Mouse (Mus musculus) spleen, postnatal 10 days (tissue): ENCODE measurements around the gene Elovl6.

Experiments
- DNase-seq, 2 experiments: peaks; one replicate each; pipeline ENCODE4 v3.0.0; 2021 to 2022; ENCODE audit warnings: low spot score in 2 of 2

The Elovl6 gene

DNA sequence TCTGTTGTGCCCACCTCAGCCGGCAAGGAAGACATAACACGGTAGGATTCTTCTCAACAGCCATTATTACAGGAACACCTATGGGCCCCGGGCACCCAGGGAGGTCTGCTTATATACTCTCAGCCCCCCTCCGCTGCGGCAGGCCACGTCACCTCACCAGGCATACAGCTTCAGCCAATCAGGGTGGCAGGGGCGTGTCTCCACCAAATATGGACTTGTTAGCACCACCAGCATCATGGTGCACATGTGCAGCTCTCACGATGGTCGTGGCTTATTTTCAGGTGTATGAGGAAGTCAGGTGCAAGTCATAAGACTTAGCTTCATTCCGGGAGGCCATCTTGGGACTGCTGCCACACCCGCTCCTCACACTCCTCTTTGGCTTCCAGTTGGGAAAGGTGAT is 9.3 kb downstream of the Elovl6 start:
- DNase-seq: no peak

DNA sequence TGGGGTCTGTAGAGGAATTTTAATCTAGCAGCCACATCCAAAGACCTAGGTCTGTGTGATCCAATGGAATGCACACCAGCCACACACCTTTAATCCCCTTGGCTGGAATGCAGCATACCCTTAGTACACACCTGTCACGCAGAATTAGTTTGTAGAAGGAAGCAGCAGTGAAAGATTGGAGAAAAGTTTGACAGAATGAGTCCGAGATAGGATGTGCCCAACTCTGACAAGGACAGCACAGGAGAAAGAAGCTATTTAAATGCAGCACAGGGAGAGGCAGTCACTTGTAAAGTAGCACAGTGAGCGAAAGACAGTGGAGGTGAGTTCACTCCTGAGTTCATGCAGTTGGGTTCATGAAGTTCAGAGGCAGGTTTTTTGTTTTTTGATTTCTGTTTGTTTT is 11.2 kb downstream of the Elovl6 start:
- no peak for DNase-seq

DNA sequence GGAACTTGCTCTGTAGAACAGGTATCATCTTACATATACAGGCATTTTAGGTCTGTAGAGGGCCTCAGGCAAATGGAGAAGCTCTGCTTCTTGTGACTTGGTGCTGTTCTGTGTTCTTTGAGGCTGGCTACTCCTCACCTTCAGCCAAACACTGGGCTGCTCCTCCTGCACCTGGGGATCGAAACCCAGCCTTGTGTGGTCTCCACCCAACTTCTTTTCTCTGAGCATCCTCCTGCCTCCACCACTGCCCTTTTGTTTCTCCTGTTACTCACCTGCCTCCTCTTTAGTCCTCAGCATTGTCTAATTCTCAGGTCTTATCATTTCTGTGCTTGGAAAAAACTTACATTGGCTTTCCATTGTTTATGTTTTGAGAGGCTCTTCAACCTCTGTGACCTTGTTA is 12.1 kb downstream of the Elovl6 start:
- no peak for DNase-seq

DNA sequence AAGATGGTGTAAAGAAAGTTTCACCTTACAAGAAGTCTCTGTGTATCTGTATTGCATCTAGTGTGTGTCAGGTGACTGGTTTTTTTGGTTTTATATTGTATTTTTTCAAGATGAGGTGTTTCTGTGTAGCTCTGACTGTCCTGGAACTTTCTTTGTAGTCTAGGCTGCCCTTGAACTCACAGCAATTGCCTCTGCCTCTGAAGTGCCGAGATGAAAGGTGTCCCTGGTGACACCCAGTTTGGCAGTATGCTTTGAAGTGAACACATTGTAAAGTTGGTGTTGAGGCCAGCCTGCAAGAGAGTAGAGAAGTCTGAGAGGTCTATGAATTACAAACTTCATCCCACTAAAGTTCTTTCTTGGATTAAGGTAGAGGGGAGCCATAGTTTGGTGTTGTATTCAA is 13.1 kb downstream of the Elovl6 start:
- DNase-seq: no peak

DNA sequence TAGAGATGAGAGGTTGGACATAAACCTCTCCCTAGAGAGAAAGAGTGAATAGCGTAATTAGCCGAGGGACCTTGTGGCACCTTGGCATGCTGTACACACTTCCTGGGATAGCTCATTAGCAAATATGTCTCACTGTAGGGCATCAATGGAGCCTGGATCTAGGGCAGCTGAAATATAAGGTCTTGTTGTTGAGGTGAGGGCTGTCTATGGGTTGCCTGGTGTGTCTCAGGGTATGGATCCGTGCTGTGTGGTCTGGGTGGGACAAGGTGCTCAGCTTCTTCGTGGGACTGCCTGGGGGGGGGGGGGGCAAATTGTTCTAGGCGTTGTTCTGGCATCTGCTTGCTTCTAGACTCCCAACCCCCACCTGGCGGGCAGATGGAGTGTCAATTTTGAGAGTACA is 13.6 kb downstream of the Elovl6 start:
- DNase-seq: no peak

DNA sequence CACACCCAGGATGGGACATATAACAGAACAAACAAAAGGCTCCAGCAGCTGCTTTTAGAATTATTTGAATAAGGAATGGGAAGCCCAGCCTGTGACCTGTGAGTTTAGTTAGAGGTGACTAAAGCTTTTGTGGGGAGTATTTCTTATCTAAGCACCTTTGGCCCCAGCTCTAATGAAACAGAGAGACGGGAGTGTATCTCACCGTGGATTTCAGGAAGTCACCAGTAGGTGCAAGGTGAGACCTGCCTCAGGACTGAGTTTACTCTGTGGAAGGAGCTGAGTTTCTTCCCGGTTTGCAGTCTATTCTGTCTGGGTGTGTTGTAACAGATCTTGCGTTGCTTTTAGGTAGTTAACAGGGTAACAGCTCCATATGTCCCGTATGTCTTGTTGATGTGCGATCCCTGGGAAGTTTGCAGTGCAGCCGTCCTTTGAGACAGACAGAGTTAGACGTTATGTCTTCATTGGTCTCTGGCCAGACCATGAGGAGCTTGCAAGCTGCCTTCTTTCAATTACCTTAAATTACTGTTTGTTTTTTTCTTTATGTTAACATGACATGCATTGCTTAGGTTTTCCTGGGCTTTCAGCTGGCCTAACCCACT is 15.8 kb downstream of the Elovl6 start:
- DNase-seq: no peak

DNA sequence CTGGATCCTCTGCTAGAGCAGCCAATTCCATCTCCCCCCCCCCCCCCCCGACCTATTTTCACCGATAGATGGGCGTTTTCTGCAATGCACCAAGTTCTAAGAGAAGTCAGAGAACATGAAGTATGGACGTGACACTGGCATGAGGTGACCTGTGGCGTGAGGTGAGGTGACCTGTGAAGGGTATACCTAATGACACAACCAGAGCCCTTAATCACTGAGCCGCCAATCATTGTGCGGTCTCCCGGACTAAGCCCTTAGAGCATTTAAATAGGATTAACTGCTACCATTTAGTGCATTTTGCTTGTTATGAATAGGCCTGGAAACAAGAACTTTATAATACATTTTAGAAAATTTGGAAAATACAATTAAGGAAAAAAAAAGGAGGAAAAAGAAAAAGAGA is 16.6 kb downstream of the Elovl6 start:
- DNase-seq: no peak

DNA sequence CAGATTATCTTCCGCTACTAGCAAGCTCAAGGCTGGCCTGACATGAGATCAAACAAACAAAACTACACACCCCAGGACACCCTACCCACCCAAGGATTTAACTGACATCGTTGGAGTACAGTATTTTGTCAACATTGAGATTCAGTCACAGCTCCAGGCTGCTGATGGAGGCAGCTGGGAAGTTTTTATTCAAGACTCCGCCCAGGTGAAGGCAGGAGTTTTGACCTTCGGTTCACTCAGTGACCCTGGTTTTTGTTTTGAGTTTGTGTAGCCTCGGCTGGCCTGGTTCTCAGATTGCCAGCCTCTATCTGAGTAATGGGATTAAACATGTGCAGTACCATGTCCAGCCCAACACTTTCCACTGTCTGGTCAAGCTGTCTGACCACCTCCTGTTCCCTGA is 17.4 kb downstream of the Elovl6 start:
- no peak for DNase-seq

DNA sequence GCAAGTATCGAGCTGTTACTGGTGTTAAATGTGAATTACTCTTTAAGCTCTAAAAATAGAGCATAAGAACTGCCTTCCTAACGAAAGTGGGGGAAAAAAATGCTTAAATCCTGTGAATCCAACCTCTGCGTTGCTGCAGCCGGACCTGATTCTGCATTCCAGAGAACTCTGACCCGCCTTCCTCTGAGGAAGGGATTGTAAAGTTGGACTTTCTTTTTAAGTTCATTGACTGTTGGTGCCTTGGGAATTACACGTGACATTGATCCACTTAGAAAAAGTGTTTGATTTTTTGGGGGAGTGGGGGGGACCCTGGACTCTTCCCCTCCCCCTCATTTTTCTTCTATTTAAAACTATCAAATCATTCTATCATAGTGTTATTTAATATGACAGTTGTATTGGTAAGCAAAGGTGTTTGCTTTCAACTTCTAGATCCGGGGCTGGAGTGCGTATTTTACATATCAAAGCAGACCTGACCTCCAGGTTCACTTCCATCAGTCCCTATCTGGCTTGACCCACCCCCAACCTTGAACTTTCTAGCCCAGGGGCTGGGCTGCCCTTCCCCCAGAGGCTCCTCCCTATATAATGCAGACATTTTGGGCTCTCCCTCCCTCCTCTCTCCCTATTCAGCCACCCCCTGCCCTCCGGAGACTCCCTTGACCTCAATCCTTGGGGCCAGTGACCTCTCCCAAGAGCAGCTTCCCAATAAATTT is 19.6 kb downstream of the Elovl6 start:
- DNase-seq: no peak

DNA sequence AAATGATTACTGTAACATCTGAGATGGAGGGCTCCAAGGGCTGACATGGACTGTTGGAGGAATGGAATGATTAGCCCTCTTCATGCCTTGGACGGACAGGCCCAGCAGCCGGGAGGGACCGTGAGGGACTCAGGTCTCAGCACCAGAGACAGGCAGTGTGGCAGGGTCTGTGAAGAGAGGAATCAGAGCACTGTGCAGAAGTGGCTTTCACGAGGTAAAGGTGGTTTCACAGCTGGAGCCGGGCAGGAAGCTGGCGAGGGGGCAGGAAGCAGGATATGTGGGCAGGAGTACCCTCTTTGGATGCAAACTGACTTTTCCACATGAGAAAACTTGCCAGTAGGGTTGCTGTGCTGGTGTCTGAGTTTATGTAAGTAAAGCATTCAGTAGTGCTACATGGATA is 20.2 kb downstream of the Elovl6 start:
- no peak for DNase-seq

DNA sequence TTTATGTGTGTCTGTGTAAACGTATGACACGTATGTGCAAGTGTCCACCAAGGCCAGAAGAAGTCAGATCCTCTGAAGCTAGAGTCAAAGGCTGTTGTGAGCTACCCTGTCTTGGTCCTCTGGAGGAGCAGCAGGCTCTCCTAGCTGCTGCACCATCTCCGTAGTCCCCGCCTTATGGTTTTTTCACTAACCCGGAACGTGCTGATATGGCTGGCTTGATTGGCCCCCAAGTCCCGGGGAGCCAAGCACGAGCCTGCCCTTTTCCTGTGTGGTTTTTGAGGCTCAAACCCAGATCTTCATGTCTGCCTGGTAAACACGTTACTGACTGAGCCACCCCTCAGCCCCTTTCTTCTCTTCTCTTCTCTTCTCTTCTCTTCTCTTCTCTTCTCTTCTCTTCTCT is 21.0 kb downstream of the Elovl6 start:
- peak; percentile 25 to 57 for DNase-seq

DNA sequence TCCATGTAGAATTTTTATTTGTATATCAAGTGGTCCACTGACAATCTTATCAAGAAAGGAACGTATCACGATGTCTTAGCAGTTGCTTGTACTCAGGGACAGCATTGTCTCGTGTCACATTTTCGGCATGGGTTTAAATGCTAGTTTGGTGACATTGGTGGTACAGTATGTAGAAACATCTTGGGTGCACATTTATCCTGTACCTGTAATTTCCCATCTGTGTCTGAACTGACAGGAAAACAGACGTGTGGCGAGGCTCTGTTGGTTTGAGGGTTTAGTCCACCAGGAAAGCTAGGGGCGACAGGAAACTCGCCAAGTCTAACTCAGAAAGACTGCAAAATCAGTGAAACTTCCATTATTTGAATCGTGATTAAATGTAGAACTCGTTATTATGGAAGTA is 21.5 kb downstream of the Elovl6 start:
- DNase-seq: no peak

DNA sequence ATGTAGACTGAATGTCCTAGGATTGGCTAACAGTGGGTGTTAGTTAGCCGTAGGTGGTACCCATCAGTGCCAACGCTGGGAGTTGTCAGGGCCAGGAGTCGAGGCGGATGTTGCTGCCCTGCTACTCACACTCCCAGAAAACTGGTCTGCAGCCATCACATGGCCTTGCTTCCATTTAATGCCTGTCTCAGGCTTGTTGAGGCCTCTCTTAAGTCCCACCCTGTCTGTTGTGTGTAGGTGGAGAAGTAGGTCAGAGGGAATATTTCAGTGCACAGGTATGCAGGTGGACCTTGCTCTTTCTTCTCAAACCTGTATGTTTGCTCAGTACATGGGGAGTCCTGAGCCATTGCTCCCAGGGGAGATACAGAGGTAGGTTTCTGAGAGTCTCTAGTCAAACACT is 22.3 kb downstream of the Elovl6 start:
- DNase-seq: no peak

DNA sequence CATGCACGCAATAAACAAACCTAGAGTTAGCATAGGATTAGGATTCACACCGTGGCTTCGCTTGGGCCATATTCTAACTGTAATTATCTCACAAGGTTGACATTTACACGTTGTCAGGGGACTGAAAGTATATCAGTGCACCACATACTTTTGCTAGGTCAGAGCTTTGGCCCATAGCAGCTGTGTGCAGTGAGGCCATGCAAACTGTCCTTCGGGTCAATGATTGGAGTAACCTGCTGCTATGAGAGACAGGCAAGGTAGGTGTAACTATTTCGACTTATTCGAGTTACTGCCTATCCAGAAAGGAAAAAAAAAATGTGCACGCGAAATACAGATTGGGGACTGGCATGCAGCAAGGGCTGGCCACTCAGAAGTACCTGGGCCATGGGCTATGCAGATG is 24.9 kb downstream of the Elovl6 start:
- DNase-seq: no peak

DNA sequence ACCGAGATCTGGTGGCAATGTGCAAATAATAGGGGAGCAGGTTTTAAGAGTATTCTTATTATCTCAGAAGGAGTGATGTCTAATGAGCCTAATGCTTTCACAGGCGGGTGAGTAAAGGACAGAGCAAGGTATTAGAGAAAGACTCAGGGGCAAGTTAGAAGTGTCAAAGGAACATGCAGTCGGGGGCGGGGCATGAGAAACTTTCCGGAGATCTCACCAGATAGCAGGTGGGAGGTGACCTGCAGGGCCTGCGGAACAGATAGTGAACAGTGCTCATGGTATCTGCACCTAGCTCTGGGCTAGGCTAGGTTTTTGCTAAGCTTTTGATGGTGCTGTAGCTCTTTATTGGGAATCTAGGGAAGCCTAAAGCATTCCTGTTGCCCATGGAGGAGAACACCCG is 25.4 kb downstream of the Elovl6 start:
- peak in 1 of 2 experiments; percentile 25 for DNase-seq

DNA sequence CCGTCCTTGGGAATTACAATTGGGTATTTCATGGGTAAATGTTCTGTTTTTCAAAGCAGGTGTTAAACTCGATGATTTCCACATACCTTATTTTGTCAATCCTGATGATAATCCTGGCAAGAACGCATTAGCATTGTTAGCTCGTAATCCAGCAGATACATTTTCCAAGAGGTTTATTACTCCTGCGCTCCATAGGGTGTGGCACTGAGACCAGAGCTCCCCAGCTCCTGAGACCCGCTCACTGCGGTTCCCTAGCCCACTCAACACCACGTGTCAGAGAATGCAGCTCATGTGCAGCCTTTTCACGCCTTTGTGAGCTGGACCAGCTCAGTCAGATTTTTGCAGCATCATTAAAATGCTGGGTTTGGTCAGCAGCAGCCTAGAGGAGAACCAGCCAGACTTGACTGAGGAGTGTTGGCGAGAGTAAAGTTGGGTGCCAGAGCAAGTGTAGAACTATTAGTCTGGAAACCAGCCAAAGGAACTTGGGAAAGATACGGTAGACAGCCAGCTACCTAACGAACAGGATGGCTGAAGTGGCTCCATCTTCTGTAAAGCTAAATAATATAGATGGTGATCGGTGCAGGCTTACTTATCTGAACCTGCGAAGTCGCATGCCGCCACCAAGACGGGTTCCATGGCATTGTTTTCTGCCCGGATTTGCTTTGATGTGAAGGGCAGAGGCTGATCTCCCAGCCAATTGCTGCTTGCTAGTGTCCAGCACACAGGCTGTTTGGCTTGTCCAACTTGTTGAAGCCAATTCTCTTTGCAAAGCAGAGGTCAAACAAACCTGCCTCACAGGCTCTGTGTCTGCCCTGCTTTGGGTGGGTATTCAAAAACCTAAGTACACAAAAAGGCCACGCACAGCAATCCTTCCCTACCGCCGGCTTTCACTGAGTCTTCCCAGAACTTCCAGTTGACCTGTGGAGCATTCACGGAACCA is 26.1 kb downstream of the Elovl6 start:
- no peak for DNase-seq

DNA sequence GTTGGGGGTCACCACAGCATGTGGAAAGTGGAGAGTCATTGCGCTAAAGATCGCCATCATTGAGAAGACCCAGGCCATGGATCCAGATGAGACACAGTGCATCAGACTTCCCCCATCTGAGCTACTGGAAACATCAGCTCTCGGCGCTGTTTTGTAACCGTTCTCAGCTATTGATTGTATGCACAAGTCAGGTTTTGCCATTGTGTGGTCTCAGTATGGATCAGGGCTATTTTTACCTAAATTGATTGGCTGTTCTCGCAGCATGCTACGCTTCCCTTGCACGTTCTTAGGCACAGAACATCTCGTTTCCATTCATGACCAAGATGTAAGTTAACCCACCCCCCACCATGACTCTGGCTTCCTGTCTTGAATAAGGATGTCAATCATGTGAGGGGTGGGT is 27.9 kb downstream of the Elovl6 start:
- DNase-seq: no peak

DNA sequence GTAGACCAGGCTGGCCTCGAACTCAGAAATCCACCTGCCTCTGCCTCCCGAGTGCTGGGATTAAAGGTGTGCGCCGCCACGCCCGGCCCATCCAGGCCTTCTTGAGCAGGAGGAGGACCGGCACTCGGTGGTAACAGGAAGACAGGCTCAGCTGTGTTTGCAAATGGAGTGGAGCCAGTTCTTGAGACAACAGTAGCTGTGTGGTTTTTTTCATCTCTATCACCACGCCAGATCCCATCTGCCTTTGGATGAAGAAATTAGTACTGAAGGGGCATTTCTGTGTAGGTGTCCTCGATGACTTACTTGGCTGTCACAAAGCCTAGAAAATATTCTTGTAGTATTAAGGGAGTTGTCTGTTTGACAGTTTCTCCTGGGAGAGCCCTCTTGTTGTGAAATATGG is 28.9 kb downstream of the Elovl6 start:
- no peak for DNase-seq

DNA sequence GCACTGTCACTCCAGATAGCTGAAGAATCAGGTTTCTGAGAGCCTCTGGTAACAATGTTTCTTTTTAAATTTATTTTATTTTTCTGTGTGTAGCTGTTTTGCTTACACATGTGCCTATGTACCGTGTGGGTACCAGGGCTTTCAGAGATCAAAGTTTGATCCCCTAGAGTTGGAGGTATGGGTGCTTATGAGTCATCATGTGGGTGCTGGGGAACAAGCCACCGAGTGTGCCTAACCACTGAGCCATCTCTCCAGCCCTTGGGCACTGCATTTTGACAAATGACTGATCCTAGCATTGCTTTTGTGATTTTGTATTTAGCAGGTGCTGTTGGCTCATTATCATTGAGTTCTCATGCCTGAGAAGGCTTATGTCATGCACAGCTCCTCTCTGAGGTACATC is 29.7 kb downstream of the Elovl6 start:
- no peak for DNase-seq

DNA sequence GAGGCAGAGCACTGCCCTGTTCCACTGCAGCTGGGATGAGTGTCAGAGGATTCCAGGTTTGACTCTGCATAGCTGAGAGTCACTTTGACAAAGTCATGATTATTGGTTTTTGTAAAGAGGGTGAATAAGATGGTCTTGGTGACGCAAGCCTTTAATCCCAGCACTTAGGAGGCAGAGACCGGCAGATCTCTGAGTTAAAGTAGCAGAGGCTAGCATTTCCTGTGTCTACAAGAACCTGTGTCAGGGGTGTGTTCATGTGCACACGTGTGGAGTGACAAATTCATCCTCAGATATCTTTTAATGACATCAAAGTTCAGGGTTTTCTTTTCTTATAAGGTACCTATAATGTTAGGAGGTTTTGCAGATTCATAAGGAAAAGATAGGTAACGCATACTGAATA is 30.3 kb downstream of the Elovl6 start:
- no peak for DNase-seq

DNA sequence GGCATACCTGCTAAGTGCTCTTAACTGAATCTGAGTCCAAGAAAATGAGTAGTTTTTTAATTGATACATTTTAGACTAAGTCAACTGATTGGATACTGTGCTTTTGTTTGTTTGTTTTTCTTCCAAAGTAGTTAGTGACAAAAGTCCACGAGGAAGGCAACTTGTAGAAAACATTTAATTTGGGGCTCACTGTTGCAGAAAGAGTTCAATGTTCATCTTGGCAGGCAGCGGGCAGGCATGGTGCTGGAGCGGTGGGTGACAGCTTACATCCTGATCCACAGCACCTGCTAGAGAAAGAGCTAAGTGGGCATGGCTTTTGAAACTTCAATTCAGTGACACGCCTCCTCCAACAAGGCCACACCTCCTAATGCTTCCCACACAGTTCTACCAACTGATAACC is 31.7 kb downstream of the Elovl6 start:
- DNase-seq: no peak

DNA sequence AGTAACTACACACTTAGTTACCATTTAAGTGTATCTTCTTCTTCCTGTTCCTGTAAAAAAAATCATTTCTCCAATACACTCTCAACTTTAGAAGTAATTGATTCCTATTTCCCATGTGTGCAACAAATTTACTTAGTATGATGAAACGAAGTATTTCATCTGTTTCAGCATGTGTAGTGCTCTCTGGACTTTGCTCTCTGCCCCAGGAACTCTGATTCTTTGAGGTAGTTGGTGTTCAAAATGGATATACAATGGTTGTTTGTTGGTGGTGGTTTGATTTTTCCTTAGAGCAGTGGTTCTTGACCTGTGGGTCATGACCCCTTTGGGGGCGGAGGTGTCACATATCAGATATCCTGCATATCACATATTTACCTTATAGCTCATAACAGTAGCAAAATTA is 32.7 kb downstream of the Elovl6 start:
- DNase-seq: no peak

DNA sequence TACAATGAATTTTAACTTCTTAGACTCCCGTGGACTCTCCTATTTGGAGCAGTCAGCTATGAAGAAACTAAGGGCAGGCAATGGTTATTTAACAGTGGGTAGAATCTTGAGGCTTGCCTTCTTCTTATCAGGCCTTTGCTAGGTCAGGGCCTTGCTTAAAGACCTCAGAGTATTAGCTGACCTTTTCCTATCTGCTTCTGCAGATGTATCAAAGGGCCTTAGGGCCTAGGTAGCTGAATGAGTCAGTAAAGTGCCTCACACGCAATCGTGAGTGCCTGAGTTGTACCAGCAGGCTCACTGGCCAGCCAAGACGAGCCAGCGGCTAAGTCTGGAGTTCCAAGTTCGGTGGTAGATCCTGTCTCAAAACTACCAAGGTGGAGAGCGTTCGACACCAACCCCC is 33.3 kb downstream of the Elovl6 start:
- DNase-seq: no peak
